Mouse (Mus musculus): ENCODE results near the gene Furin.

DNA sequence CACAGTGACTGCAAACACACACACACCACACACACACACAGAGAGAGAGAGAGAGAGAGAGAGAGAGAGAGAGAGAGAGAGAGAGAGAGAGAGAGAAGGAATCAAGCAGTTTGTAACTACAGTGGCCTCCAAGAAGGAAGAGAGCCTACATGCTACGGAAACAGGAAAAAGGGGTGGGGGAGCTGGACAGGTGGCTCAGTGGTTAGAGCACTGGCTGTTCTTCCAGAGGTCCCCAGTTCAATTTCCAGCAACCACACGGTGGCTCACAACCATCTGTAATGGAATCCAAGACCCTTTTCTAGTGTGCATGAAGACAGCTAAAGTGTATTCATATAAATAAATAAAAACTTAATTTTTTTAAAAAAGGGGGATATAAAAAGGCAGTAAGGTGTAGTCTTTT, 32.6 kb downstream of the Furin start:
- TF ChIP-seq CTCF (IDR thresholded peaks at IDR 0.05), result no peak
- no peak for TF ChIP-seq EP300 (IDR thresholded peaks at IDR 0.05)
